Mouse (Mus musculus): ENCODE data around the gene Glb1. TPM values are rescaled to one million over a fixed set of nuclear protein-coding genes. Genes with fewer than 3 reads are reported as not detected.
A peak's percentile ranks its signal among the peaks of the same experiment; 100 is the strongest.

The Glb1 gene
- polyA plus RNA-seq, 1 experiment from 2014 or later = 77.9 TPM

GRCm38 (mm10) chr9:114446887-114447286 is 46.0 kb downstream of the Glb1 start:
- no peaks in the 10 kb centered on the region for H3K27me3 ChIP-seq (ENCODE audit: insufficient read depth, low read length)
- ATAC-seq (replicated peaks; ENCODE audit: low FRiP score, low read depth) (no peak), DNase-seq (ENCODE audit: low spot score) (no peak)
- no peak for TF ChIP-seq CTCF (IDR thresholded peaks at IDR 0.05; ENCODE audit: low read depth)
- no peak overlapping the region for H3K9ac ChIP-seq (ENCODE audit: low read depth, low read length)
- WGBS = 93% methylated on average over 8 of the region's 8 CpGs
- H3K9me3 ChIP-seq (replicated peaks; ENCODE audit: low read length) = no peaks in the 10 kb centered on the region
- no peak overlapping the region for H3K4me3 ChIP-seq (replicated peaks; ENCODE audit: low read depth, low read length)
- H3K36me3 ChIP-seq (ENCODE audit: insufficient read depth, low read length) = peaks cover 9% of the 10 kb centered on the region; the same call in 1 of the 2 replicates
- no peak overlapping the region for H3K4me2 ChIP-seq (ENCODE audit: low read length)
- H3K27ac ChIP-seq = no peak overlapping the region
- no peaks in the 10 kb centered on the region for H3K4me1 ChIP-seq (replicated peaks; ENCODE audit: insufficient read depth, low read length)

- Histone ChIP-seq H3K36me3 (ENCODE audit: insufficient read depth, low read length) (0 out of 2 replicates have a peak, but pooled peaks cover under 1% of the 10 kb centered on the region), H3K9ac (ENCODE audit: low read depth, low read length) (no peak overlapping the region), H3K4me1 (replicated peaks; ENCODE audit: insufficient read depth, low read length) (no peaks in the 10 kb centered on the region), H3K4me2 (ENCODE audit: low read length) (no peak overlapping the region), H3K4me3 (replicated peaks; ENCODE audit: low read depth, low read length) (no peak overlapping the region), H3K27ac (peak overlapping the region; percentile 25), H3K27me3 (ENCODE audit: insufficient read depth, low read length) (no peaks in the 10 kb centered on the region), H3K9me3 (replicated peaks; ENCODE audit: low read length) (no peaks in the 10 kb centered on the region)
- DNase-seq (ENCODE audit: low spot score) (no peak), ATAC-seq (replicated peaks; ENCODE audit: low FRiP score, low read depth) (0 out of 2 replicates have a peak, but pooled peaks have one; percentile 14)
- WGBS = 84% methylated on average over 5 of the region's 5 CpGs
- TF ChIP-seq CTCF (IDR thresholded peaks at IDR 0.05; ENCODE audit: low read depth) = no peak
Measured at GRCm38 (mm10) chr9:114448700-114449099, 47.8 kb downstream of the Glb1 start.

GRCm38 (mm10) chr9:114449120-114449754 is 48.4 kb downstream of the Glb1 start:
- Histone ChIP-seq H3K27ac (peak overlapping the region; percentile 25), H3K9me3 (replicated peaks; ENCODE audit: low read length) (no peaks in the 10 kb centered on the region), H3K4me3 (replicated peaks; ENCODE audit: low read depth, low read length) (no peak overlapping the region), H3K27me3 (ENCODE audit: insufficient read depth, low read length) (no peaks in the 10 kb centered on the region), H3K4me2 (ENCODE audit: low read length) (no peak overlapping the region), H3K36me3 (ENCODE audit: insufficient read depth, low read length) (no peaks in the 10 kb centered on the region), H3K9ac (ENCODE audit: low read depth, low read length) (no peak overlapping the region), H3K4me1 (replicated peaks; ENCODE audit: insufficient read depth, low read length) (no peaks in the 10 kb centered on the region)
- 80% methylated on average over 13 of the region's 13 CpGs for WGBS
- no peak for DNase-seq (ENCODE audit: low spot score)
- peak; percentile 81; the same call in 1 of the 2 replicates for ATAC-seq (replicated peaks; ENCODE audit: low FRiP score, low read depth)
- TF ChIP-seq CTCF (IDR thresholded peaks at IDR 0.05; ENCODE audit: low read depth) = no peak

GRCm38 (mm10) chr9:114451615-114452014 is 50.7 kb downstream of the Glb1 start:
- Histone ChIP-seq H3K27me3 (ENCODE audit: insufficient read depth, low read length) (no peaks in the 10 kb centered on the region), H3K4me1 (replicated peaks; ENCODE audit: insufficient read depth, low read length) (no peaks in the 10 kb centered on the region), H3K9ac (ENCODE audit: low read depth, low read length) (no peak overlapping the region), H3K4me3 (replicated peaks; ENCODE audit: low read depth, low read length) (no peak overlapping the region), H3K27ac (no peak overlapping the region), H3K4me2 (ENCODE audit: low read length) (no peak overlapping the region), H3K9me3 (replicated peaks; ENCODE audit: low read length) (no peaks in the 10 kb centered on the region), H3K36me3 (ENCODE audit: insufficient read depth, low read length) (peaks cover 6% of the 10 kb centered on the region; the same call in 1 of the 2 replicates)
- no peak for TF ChIP-seq CTCF (IDR thresholded peaks at IDR 0.05; ENCODE audit: low read depth)
- no peak for DNase-seq (ENCODE audit: low spot score)
- 86% methylated on average over 7 of the region's 7 CpGs for WGBS
- no peak for ATAC-seq (replicated peaks; ENCODE audit: low FRiP score, low read depth)

GRCm38 (mm10) chr9:114452418-114452817 is 51.5 kb downstream of the Glb1 start:
- DNase-seq (ENCODE audit: low spot score) (no peak), ATAC-seq (replicated peaks; ENCODE audit: low FRiP score, low read depth) (no peak)
- H3K27ac ChIP-seq = no peak overlapping the region
- H3K9me3 ChIP-seq (replicated peaks; ENCODE audit: low read length) = no peaks in the 10 kb centered on the region
- no peak for TF ChIP-seq CTCF (IDR thresholded peaks at IDR 0.05; ENCODE audit: low read depth)
- H3K9ac ChIP-seq (ENCODE audit: low read depth, low read length) = no peak overlapping the region
- H3K4me3 ChIP-seq (replicated peaks; ENCODE audit: low read depth, low read length) = no peak overlapping the region
- H3K4me1 ChIP-seq (replicated peaks; ENCODE audit: insufficient read depth, low read length) = no peaks in the 10 kb centered on the region
- 94% methylated on average over 6 of the region's 6 CpGs for WGBS
- H3K36me3 ChIP-seq (ENCODE audit: insufficient read depth, low read length) = peaks cover 6% of the 10 kb centered on the region; the same call in 1 of the 2 replicates
- H3K27me3 ChIP-seq (ENCODE audit: insufficient read depth, low read length) = no peaks in the 10 kb centered on the region
- H3K4me2 ChIP-seq (ENCODE audit: low read length) = no peak overlapping the region

- Histone ChIP-seq H3K4me1 (replicated peaks; ENCODE audit: insufficient read depth, low read length) (no peaks in the 10 kb centered on the region), H3K36me3 (ENCODE audit: insufficient read depth, low read length) (peaks cover 13% of the 10 kb centered on the region; the same call in 1 of the 2 replicates), H3K27ac (no peak overlapping the region), H3K9ac (ENCODE audit: low read depth, low read length) (no peak overlapping the region), H3K27me3 (ENCODE audit: insufficient read depth, low read length) (no peaks in the 10 kb centered on the region), H3K9me3 (replicated peaks; ENCODE audit: low read length) (no peaks in the 10 kb centered on the region), H3K4me2 (ENCODE audit: low read length) (no peak overlapping the region), H3K4me3 (replicated peaks; ENCODE audit: low read depth, low read length) (no peak overlapping the region)
- DNase-seq (ENCODE audit: low spot score) (no peak), ATAC-seq (replicated peaks; ENCODE audit: low FRiP score, low read depth) (no peak)
- TF ChIP-seq CTCF (IDR thresholded peaks at IDR 0.05; ENCODE audit: low read depth) = no peak
- WGBS = 89% methylated on average over 2 of the region's 2 CpGs
Measured at GRCm38 (mm10) chr9:114455420-114455819, 54.5 kb downstream of the Glb1 start.

Measured in kidney, postnatal 0 days (tissue).